Mouse (Mus musculus) adrenal gland, postnatal 4 days (tissue): ENCODE results near the gene Cyp1a1. TPM values are rescaled to one million over a fixed set of nuclear protein-coding genes. Genes with fewer than 3 reads are reported as not detected.

ENCODE experiments used
- DNase-seq, 2 experiments: peaks; one replicate each; pipeline ENCODE4 v3.0.0; 2021 to 2022; ENCODE audit warnings: low spot score in 2 of 2, mixed read lengths in 2 of 2
- long read RNA-seq, 2 experiments: library from polyadenylated mRNA; stranded (forward); transcript quantifications; one replicate each; pipeline ENCODE4 v2.0.0; 2021
- total RNA-seq, 2 experiments: library from RNA; stranded (reverse); gene quantifications; 2 replicates each; pipeline ENCODE4 v1.2.3; 2021

Cyp1a1 gene
- total RNA-seq: under 1 TPM in 1 of 2 experiments, not detected in 1; 0.31 TPM
- long read RNA-seq, experiment 1, partial matches to known transcripts: 0 of 1 reads
- long read RNA-seq, experiment 1, other reads (novel, unspliced or antisense): 1 of 1 reads
- long read RNA-seq, experiment 2: 0 reads

- no peak for DNase-seq
These were observed at the start of gene Cyp1a1 for GRCm38 (mm10) chr9:57687751-57688150. Gene Cyp1a1 (plus strand): TSS chr9:57687928.

- DNase-seq: no peak
These were observed 48.9 kb upstream of the Cyp1a1 start for GRCm38 (mm10) chr9:57638651-57639459.

- no peak for DNase-seq
These were observed 47.9 kb upstream of the Cyp1a1 start for GRCm38 (mm10) chr9:57639661-57640328.

GRCm38 (mm10) chr9:57640384-57640783 is 47.3 kb upstream of the Cyp1a1 start:
- DNase-seq: no peak

- no peak for DNase-seq
These were observed 46.7 kb upstream of the Cyp1a1 start for GRCm38 (mm10) chr9:57641022-57641421.

- DNase-seq: no peak
These were observed 45.8 kb upstream of the Cyp1a1 start for GRCm38 (mm10) chr9:57641775-57642550.

GRCm38 (mm10) chr9:57643169-57643855 is 44.4 kb upstream of the Cyp1a1 start:
- DNase-seq: no peak

GRCm38 (mm10) chr9:57643856-57644180 is 43.9 kb upstream of the Cyp1a1 start:
- no peak for DNase-seq

- DNase-seq: no peak
These were observed 43.2 kb upstream of the Cyp1a1 start for GRCm38 (mm10) chr9:57644442-57644943.

- peak; percentile 84 to 99 for DNase-seq
These were observed 42.5 kb upstream of the Cyp1a1 start for GRCm38 (mm10) chr9:57644944-57645893.

- no peak for DNase-seq
These were observed 41.1 kb upstream of the Cyp1a1 start for GRCm38 (mm10) chr9:57646551-57647103.

- no peak for DNase-seq
These were observed 40.2 kb upstream of the Cyp1a1 start for GRCm38 (mm10) chr9:57647286-57648108.

- DNase-seq: no peak
These were observed 37.5 kb upstream of the Cyp1a1 start for GRCm38 (mm10) chr9:57650130-57650785.

- no peak for DNase-seq
These were observed 36.9 kb upstream of the Cyp1a1 start for GRCm38 (mm10) chr9:57650786-57651311.

GRCm38 (mm10) chr9:57652351-57652750 is 35.4 kb upstream of the Cyp1a1 start:
- DNase-seq: no peak

- no peak for DNase-seq
These were observed 34.9 kb upstream of the Cyp1a1 start for GRCm38 (mm10) chr9:57652855-57653254.

- DNase-seq: no peak
These were observed 34.4 kb upstream of the Cyp1a1 start, which contains the start of gene Csk for GRCm38 (mm10) chr9:57653283-57653682. Gene Csk (minus strand): TSS chr9:57653631.

GRCm38 (mm10) chr9:57654966-57655365 is 32.8 kb upstream of the Cyp1a1 start:
- DNase-seq: no peak
